Mouse (Mus musculus): ENCODE measurements around the gene Mrps27.

Mrps27 gene

GRCm38 (mm10) chr13:99341504-99341903 is 3.1 kb upstream of the Mrps27 start:
- no peak for TF ChIP-seq GATA4 (IDR thresholded peaks at IDR 0.05; ENCODE audit: insufficient replicate concordance, low read length)

GRCm38 (mm10) chr13:99343876-99344598 is 549 bp upstream of the Mrps27 start:
- no peak for TF ChIP-seq GATA4 (IDR thresholded peaks at IDR 0.05; ENCODE audit: insufficient replicate concordance, low read length)

- no peak for TF ChIP-seq GATA4 (IDR thresholded peaks at IDR 0.05; ENCODE audit: insufficient replicate concordance, low read length)
Measured at GRCm38 (mm10) chr13:99350009-99350408, 5.4 kb downstream of the Mrps27 start.

- TF ChIP-seq GATA4 (IDR thresholded peaks at IDR 0.05; ENCODE audit: insufficient replicate concordance, low read length) = no peak
Measured at GRCm38 (mm10) chr13:99351186-99351585, 6.6 kb downstream of the Mrps27 start.

GRCm38 (mm10) chr13:99351596-99351995 is 7.0 kb downstream of the Mrps27 start:
- TF ChIP-seq GATA4 (IDR thresholded peaks at IDR 0.05; ENCODE audit: insufficient replicate concordance, low read length) = no peak

- peak; percentile 80; the same call in 1 of the 2 replicates for TF ChIP-seq GATA4 (IDR thresholded peaks at IDR 0.05; ENCODE audit: insufficient replicate concordance, low read length)
Measured at GRCm38 (mm10) chr13:99352758-99353489, 8.3 kb downstream of the Mrps27 start.

GRCm38 (mm10) chr13:99353490-99353851 is 8.9 kb downstream of the Mrps27 start:
- no peak for TF ChIP-seq GATA4 (IDR thresholded peaks at IDR 0.05; ENCODE audit: insufficient replicate concordance, low read length)

- no peak for TF ChIP-seq GATA4 (IDR thresholded peaks at IDR 0.05; ENCODE audit: insufficient replicate concordance, low read length)
Measured at GRCm38 (mm10) chr13:99355072-99355471, 10.5 kb downstream of the Mrps27 start.

- TF ChIP-seq GATA4 (IDR thresholded peaks at IDR 0.05; ENCODE audit: insufficient replicate concordance, low read length) = no peak
Measured at GRCm38 (mm10) chr13:99355861-99356260, 11.3 kb downstream of the Mrps27 start.

- no peak for TF ChIP-seq GATA4 (IDR thresholded peaks at IDR 0.05; ENCODE audit: insufficient replicate concordance, low read length)
Measured at GRCm38 (mm10) chr13:99356428-99357265, 12.1 kb downstream of the Mrps27 start.

GRCm38 (mm10) chr13:99358921-99359320 is 14.3 kb downstream of the Mrps27 start:
- TF ChIP-seq GATA4 (IDR thresholded peaks at IDR 0.05; ENCODE audit: insufficient replicate concordance, low read length) = no peak

- no peak for TF ChIP-seq GATA4 (IDR thresholded peaks at IDR 0.05; ENCODE audit: insufficient replicate concordance, low read length)
Measured at GRCm38 (mm10) chr13:99363866-99364265, 19.3 kb downstream of the Mrps27 start.

- TF ChIP-seq GATA4 (IDR thresholded peaks at IDR 0.05; ENCODE audit: insufficient replicate concordance, low read length) = no peak
Measured at GRCm38 (mm10) chr13:99366422-99367175, 22.0 kb downstream of the Mrps27 start.

- no peak for TF ChIP-seq GATA4 (IDR thresholded peaks at IDR 0.05; ENCODE audit: insufficient replicate concordance, low read length)
Measured at GRCm38 (mm10) chr13:99367554-99368174, 23.1 kb downstream of the Mrps27 start.
